Mouse (Mus musculus): Measurements from ENCODE around the gene Prtg.

The Prtg gene

DNA sequence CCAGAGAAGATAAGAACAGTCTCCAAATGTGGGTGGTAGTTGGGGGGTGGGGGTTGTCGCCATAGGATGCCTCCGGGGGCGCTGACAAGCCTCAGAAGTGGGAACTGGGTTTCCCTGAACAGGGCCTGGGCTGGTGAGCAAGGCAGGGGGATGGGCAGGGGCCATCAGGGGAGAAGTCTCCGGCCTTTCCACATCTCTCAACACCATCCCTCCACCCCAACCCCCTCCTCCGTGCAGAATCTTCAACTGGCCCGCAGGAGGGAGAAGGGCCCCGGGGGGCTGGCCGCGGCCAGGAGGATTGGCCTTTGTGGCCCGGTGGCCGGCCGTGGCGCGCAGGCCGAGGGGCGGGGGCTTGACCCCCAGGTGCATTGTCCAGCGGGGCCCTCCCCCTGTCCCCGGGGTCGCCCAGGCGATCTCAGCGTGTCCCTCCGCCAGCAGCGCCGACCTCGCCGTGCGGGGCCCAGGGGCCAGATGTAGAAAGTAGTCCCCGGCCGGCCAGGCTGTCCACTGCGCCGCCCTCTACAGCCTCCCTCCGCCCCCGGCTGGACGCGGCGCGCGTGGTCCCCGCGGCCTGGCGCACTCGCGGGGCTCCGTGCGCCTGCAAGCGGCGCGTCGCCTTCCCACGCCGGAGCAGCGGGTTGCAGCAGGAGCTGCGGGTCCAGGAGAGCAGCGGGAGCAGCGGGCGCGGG, at the start of gene Prtg:
Gene Prtg (plus strand): TSS at position 144 of the 689 bp plus-strand sequence.
- DNase-seq (ENCODE audit: low spot score) = no peak

GRCm38 (mm10) chr9:72757143-72757542, 49.5 kb upstream of the Prtg start:
- no peak for DNase-seq (ENCODE audit: low spot score)

DNA sequence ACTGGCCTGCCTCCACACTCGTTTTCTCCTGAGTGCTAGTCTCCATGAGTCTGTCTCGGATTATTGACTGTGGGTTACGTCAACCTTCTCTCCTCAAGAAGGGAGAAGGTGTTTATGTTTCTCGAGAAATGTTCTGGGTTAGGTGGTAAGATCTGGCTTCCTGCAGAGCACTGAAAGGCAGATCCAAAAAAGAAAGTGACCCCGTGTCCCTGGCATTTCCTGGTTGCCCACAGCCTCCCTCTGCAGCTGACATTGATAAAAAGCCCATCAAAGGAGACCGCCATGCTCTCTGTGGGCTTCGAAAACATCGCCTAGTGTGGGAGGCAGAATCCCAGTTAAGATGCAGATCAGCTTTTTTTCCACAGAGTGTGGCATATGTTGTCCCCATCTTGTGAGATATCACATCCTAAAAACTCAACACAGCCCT, 48.0 kb upstream of the Prtg start:
- no peak for DNase-seq (ENCODE audit: low spot score)

GRCm38 (mm10) chr9:72763050-72763718, 43.5 kb upstream of the Prtg start:
- DNase-seq (ENCODE audit: low spot score) = no peak

GRCm38 (mm10) chr9:72766789-72767349, 39.8 kb upstream of the Prtg start:
- peak; percentile 82 for DNase-seq (ENCODE audit: low spot score)

DNA sequence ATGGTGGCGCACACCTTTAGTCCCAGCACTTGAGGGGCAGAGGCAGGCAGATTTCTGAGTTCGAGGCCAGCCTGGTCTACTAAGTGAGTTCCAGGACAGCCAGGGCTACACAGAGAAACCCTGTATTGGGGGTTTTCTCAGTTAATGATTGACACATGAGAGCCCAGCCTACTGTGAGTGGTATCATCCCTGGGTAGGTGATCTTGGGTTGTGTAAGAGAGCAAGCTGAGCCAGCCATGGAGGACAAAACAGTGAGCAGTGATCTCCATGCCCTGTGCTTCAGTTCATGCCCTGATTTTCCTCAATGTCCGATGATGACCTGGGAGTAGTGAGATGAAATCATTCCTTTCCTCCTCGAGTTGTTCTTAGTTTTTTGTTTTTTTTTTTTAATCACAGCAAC, 31.7 kb upstream of the Prtg start:
- no peak for DNase-seq (ENCODE audit: low spot score)

DNA sequence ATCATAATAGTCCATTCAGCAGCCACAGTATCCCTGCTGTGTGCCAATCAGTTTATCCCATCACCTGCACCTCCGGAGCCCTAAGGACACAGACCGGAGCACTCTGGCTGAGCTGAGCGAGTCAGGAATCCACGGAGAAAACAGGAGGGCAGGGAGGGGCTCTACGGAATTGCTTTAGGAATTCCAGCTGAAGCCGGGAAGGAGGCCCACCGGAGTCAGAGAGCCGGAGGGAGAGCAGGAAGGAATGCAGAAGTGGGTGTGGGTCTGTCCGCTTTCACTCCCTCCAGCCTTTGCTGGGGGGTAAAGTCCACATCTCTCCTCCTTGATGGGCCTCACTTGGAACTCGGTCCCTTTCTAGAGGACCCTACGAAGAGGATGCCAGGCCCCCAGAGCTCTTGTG, 27.7 kb upstream of the Prtg start:
- DNase-seq (ENCODE audit: low spot score) = no peak

DNA sequence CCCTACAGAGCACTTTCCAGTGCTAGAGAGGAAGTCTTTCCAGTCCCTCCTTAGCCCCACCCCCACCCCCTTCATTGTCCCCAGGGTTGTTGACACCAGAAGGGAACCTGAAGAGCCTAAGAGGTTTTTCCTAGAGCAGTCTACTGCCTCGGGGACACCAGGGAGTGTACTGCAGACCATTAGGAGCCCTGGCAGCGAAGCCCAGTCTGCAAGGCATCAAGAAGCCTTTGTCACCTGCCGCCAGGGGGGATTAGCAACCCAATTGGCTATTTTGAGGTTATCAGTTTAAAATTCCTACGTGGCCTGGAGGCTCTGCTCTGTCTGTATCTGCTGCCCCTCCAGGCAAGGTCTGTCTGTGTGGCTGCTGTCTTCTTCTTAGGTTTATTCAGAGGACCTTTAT, 26.9 kb upstream of the Prtg start:
- DNase-seq (ENCODE audit: low spot score) = no peak

- DNase-seq (ENCODE audit: low spot score) = no peak
These were observed 26.0 kb upstream of the Prtg start for GRCm38 (mm10) chr9:72780694-72781093.

GRCm38 (mm10) chr9:72781466-72781865, 25.2 kb upstream of the Prtg start:
- DNase-seq (ENCODE audit: low spot score) = no peak

DNA sequence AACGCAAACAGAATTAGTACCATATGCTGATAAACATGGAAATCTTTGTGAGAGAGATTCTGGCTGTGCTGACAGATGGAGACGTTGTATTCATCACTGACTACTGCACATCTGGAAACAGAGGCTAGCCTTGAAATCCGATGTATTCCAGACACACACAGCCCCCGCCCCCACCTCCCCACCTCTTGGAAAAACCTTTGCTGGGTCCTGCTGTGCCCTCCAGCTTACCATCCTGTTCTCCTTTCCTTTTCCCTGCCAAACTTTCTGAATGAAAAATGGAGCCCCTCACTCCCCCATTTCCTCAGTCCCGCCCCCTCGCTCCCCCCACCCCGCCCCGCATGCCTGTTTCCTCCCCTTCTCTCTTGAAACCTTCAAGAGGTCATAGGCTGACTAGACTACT, 24.6 kb upstream of the Prtg start:
- DNase-seq (ENCODE audit: low spot score) = no peak

- no peak for DNase-seq (ENCODE audit: low spot score)
These were observed 18.9 kb upstream of the Prtg start for GRCm38 (mm10) chr9:72787732-72788131.

DNA sequence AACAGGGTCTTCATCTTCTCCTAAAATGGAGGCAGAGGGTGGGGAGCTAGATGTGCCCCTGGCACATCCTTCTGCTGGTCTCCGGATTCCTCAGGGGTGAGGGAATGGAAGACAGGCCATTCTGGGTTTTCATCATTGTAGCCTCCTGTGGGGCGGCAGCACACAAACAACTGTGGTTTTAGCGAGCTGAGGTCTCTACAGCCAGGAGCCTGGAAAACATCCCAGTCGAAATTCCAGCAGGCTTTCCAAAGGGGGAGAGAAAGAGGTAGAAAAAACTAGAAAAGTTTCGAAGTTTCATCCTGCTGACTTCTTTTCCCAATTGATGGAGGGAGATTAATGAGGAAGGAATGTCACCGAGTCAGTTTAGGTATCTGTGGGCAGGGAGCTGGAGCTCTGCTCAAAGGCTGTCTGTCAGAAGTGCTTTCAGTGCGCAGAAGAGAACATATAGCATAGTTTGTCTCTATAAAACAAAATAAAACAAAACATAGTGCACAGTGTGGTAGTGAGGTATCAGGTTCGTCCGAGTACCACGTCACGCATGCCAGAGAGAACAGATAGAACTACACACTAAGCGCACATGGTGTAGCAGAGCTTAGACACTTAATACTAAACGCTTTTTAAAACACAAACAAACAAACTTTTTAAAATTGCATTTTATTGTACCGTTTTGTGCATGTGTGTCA, 16.0 kb upstream of the Prtg start:
- no peak for DNase-seq (ENCODE audit: low spot score)

GRCm38 (mm10) chr9:72791213-72791582, 15.5 kb upstream of the Prtg start:
- DNase-seq (ENCODE audit: low spot score) = no peak

DNA sequence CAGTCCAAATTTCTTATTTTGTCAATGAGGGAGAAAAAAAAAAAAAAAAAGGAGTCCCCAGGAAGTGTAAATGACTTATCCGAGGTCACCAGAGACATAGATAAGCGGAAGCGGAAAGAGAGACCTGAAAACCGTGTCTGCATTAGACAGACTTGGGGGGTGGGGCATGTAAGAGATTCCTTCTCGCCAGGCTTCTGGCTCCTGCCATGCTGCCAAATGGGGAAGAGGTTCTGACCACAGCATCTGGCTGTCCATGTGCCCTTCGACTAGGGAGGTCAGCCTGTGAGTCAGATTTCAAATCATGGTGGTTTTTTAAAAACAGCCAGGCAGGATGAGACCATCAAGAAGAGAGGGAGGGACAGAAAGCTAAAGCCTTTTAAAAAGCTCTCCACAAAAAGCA, 15.0 kb upstream of the Prtg start:
- DNase-seq (ENCODE audit: low spot score) = no peak

GRCm38 (mm10) chr9:72795243-72795642, 11.4 kb upstream of the Prtg start:
- DNase-seq (ENCODE audit: low spot score) = no peak

GRCm38 (mm10) chr9:72797136-72797621, 9.5 kb upstream of the Prtg start:
- peak; percentile 42 for DNase-seq (ENCODE audit: low spot score)

GRCm38 (mm10) chr9:72803280-72803679, 3.4 kb upstream of the Prtg start:
- DNase-seq (ENCODE audit: low spot score) = no peak

GRCm38 (mm10) chr9:72806146-72806545, 528 bp upstream of the Prtg start:
- DNase-seq (ENCODE audit: low spot score) = no peak

DNA sequence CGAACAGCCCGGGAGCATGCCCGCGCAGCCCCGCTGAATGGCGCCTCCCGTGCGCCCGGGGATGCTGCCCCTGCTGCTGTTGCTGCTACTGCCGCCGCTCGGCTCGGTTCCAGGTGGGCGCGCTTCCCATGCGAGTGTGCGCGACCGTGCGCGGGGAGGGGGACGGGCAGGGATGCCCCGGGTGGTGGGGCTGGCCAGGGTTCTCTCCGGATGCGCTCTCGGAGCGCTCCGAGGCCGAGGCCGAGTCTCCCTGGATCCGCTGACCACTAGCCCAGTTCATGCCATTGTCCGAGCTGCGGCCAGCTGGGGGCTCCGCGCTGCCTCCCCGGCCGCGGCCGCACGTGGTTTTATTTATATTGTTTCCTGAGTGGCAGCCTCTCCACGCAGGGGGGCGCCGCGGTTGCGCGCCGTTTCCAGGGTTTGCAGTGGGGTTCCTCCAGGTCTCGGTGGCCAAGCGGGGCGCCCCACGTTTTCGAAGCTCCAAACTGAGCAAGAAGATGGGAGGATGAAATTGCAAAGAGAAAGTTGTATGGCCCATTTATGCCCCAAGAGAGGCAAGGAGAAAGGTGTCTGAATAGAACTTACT, 839 bp downstream of the Prtg start:
- DNase-seq (ENCODE audit: low spot score) = no peak

DNA sequence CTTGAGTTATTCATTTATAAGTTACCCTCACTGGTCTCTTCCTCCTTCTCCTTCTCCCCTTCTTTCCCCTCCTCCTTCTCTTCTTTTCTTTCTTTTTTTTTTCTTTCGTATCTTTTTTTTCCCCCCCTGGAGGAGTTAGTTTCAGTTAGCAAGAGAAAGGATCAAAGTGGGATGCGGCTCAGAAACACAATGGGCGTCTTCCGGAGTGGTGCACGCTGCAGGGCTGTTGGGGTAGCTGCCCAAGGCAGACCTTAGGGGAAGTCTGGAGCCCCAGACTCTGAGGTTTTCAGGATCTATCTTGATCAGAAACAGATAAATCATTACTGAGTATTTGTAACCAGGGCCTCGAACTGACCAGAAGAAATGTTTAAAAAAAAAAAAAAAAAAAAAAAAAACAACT, 1.5 kb downstream of the Prtg start:
- no peak for DNase-seq (ENCODE audit: low spot score)

DNA sequence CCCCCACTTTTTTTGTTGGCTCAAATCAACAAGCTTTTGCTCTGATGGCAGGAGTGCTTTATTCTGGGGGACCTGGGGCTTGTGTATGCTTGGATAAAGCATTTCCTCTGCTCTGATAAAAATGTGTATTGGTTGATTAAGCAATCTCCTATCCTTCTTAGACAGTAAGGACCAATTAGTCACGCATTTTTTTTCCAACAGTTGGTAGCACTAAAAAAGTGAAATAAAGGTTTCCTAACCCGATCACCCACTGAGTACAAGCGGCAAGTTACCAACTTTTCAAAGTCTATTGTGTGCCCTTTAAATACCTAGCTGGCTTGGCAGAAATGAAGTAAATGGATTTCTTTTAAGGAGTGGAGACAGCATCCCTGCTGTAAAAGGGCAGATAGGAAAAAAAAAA, 1.9 kb downstream of the Prtg start:
- no peak for DNase-seq (ENCODE audit: low spot score)

DNA sequence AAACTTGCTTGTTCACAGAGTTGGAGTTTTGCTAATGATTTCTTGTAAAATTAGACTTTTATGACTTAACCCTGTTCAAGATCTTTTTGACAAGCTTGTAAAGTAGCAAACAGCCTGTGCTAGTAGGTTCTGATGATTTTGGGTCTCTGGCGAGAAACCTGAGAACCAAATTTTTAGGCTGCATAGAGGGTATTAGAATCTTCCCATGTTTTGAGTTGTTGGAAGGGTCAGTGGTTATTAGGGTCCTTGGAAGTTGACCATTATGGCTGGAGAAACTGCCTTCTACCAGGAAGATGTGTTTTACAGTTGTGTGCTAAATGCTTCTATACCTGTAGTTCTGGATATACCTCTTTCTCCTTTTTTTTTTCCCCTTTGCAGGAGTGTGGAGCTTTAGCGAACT, 2.4 kb downstream of the Prtg start:
- DNase-seq (ENCODE audit: low spot score) = no peak
